Mouse (Mus musculus): ENCODE data around the gene Gm3233.

DNA sequence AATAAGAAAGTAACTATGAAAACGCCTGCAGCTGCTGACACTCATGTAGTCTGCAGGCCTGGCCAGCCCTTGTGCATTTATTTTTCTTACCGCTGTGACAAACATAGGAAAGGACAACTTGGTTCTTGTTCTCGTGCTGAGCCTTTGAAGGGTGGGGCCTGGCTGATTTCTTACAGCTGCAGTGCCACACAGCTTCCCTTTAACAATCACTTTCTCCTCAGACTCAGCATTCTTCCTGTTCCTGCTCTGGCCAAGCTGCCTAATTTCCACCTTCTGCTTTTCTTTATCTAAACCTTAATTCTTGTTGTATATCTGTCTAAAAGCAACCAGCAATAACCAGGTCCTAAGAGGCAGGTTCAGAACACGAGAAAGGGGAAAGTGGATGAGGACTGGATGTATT lies 45.7 kb downstream of the Gm3233 start:
- TF ChIP-seq BHLHE40 (IDR thresholded peaks at IDR 0.05; ENCODE audit: borderline replicate concordance, low read depth, low read length) (no peak), POLR2A (IDR thresholded peaks at IDR 0.05; ENCODE audit: control insufficient read depth in 1 of 2, insufficient read depth in 1 of 2, low read depth in 1 of 2, low read length in 2 of 2, poor library complexity in 1 of 2) (no peak), CTCF (IDR thresholded peaks at IDR 0.05 in 2 of 3, conservative IDR thresholded peaks at IDR 0.05 in 1 of 3; ENCODE audit: control insufficient read depth in 1 of 3, insufficient read depth in 1 of 3, low read depth in 2 of 3, low read length in 3 of 3, poor library complexity in 1 of 3, severe bottlenecking in 1 of 3) (no peak)

Data from MEL (cell line).